Mouse (Mus musculus) cortical plate, adult 2 months (tissue): ENCODE data around the gene Morn1. TPM values are rescaled to one million over a fixed set of nuclear protein-coding genes. Genes with fewer than 3 reads are reported as not detected.

ENCODE experiments used
- H3K27ac ChIP-seq: fragments of 200-500 bp; 2 replicates; pipeline ENCODE4 v1.5.1; 2012; ENCODE audit warnings: low read length, control low read depth, inconsistent platforms; ENCODE audit not compliant: insufficient read depth
- H3K4me1 ChIP-seq: fragments of 200-500 bp; 2 replicates; pipeline ENCODE4 v1.6.1; 2011; ENCODE audit warnings: low read length; ENCODE audit not compliant: control insufficient read depth, insufficient read depth
- H3K4me3 ChIP-seq: fragments of 200-500 bp; 2 replicates; pipeline ENCODE4 v1.5.1; 2011; ENCODE audit warnings: mild to moderate bottlenecking, low read length, control low read depth; ENCODE audit not compliant: insufficient read depth
- CTCF ChIP-seq: fragments of 200-500 bp; IDR thresholded peaks from 2 replicates; pipeline ENCODE4 v1.5.1; 2011; ENCODE audit warnings: mild to moderate bottlenecking, control low read depth, low read length; ENCODE audit not compliant: insufficient read depth; ENCODE audit errors: extremely low read depth
- POLR2A ChIP-seq: fragments of 200-500 bp; IDR thresholded peaks from 2 replicates; pipeline ENCODE4 v1.6.1; 2011; ENCODE audit warnings: mild to moderate bottlenecking, low read length, control low read depth; ENCODE audit not compliant: insufficient read depth; ENCODE audit errors: extremely low read depth
- polyA plus RNA-seq: library from polyadenylated mRNA; depleted of rRNA; stranded (reverse); fragments of >200 nt; gene quantifications from 2 replicates; pipeline ENCODE4 v1.2.3, GENCODE M21; 2012

Gene Morn1
- polyA plus RNA-seq, 1 experiment = 12.4 TPM

- Histone ChIP-seq H3K4me3 (no peak overlapping the region), H3K4me1 (peaks cover 30% of the 10 kb centered on the region), H3K27ac (no peak overlapping the region)
- TF ChIP-seq POLR2A (no peak), CTCF (no peak)
Measured at GRCm38 (mm10) chr4:155168835-155169252, 82.5 kb downstream of the Morn1 start.

GRCm38 (mm10) chr4:155170614-155171212 lies 84.3 kb downstream of the Morn1 start:
- H3K4me1 ChIP-seq = peaks cover 34% of the 10 kb centered on the region
- no peak overlapping the region for H3K4me3 ChIP-seq
- no peak overlapping the region for H3K27ac ChIP-seq
- TF ChIP-seq CTCF (no peak), POLR2A (no peak)

- H3K27ac ChIP-seq = no peak overlapping the region
- no peak overlapping the region for H3K4me3 ChIP-seq
- peaks cover 40% of the 10 kb centered on the region for H3K4me1 ChIP-seq
- TF ChIP-seq POLR2A (no peak), CTCF (no peak)
Measured at GRCm38 (mm10) chr4:155171961-155172533, 85.7 kb downstream of the Morn1 start.

GRCm38 (mm10) chr4:155172909-155173821 lies 86.8 kb downstream of the Morn1 start:
- Histone ChIP-seq H3K4me3 (no peak overlapping the region), H3K27ac (peak overlapping the region; percentile 85), H3K4me1 (peaks cover 43% of the 10 kb centered on the region)
- no peak for TF ChIP-seq CTCF
- no peak for TF ChIP-seq POLR2A

- Histone ChIP-seq H3K27ac (peak overlapping the region; percentile 85), H3K4me1 (peaks cover 47% of the 10 kb centered on the region)
- TF ChIP-seq POLR2A (no peak), CTCF (no peak)
Measured at GRCm38 (mm10) chr4:155173822-155174785, 87.7 kb downstream of the Morn1 start.

GRCm38 (mm10) chr4:155176210-155176609 lies 89.8 kb downstream of the Morn1 start:
- Histone ChIP-seq H3K4me1 (peaks cover 48% of the 10 kb centered on the region), H3K4me3 (no peak overlapping the region), H3K27ac (no peak overlapping the region)
- TF ChIP-seq CTCF (no peak), POLR2A (no peak)

More at GRCm38 (mm10) chr4:155173822-155174785, 87.7 kb downstream of the Morn1 start:
- no peak overlapping the region for H3K4me3 ChIP-seq

- Histone ChIP-seq H3K4me1 (peaks cover 38% of the 10 kb centered on the region), H3K27ac (peak overlapping the region; percentile 1; the same call in 1 of the 2 replicates), H3K4me3 (no peak overlapping the region)
- TF ChIP-seq POLR2A (no peak), CTCF (no peak)
Measured at GRCm38 (mm10) chr4:155178274-155178673, 91.9 kb downstream of the Morn1 start.

GRCm38 (mm10) chr4:155178981-155179512 lies 92.7 kb downstream of the Morn1 start:
- peaks cover 32% of the 10 kb centered on the region for H3K4me1 ChIP-seq
- H3K4me3 ChIP-seq = no peak overlapping the region
- H3K27ac ChIP-seq = peak overlapping the region; percentile 10; the same call in 1 of the 2 replicates
- no peak for TF ChIP-seq CTCF
- TF ChIP-seq POLR2A = no peak

GRCm38 (mm10) chr4:155183201-155183600 lies 96.8 kb downstream of the Morn1 start:
- no peak overlapping the region for H3K4me3 ChIP-seq
- peaks cover 21% of the 10 kb centered on the region for H3K4me1 ChIP-seq
- H3K27ac ChIP-seq = no peak overlapping the region
- TF ChIP-seq CTCF (no peak), POLR2A (no peak)
